Mouse (Mus musculus) E14TG2a.4 (cell line): ENCODE measurements at regions not wholly inside any gene's neighbourhood (a gene's known extent, or its start where the extent isn't known, plus 50 kb on each side); places are given as distances from the start of the nearest gene placed in this dataset.

Experiments
- CTCF ChIP-seq: conservative IDR thresholded peaks from 2 replicates; pipeline ENCODE4 v1.5.1; 2014; ENCODE audit warnings: low read length
- POU5F1 ChIP-seq: IDR thresholded peaks from 2 replicates; pipeline ENCODE4 v1.6.1; 2014; ENCODE audit warnings: low read length, borderline replicate concordance

DNA sequence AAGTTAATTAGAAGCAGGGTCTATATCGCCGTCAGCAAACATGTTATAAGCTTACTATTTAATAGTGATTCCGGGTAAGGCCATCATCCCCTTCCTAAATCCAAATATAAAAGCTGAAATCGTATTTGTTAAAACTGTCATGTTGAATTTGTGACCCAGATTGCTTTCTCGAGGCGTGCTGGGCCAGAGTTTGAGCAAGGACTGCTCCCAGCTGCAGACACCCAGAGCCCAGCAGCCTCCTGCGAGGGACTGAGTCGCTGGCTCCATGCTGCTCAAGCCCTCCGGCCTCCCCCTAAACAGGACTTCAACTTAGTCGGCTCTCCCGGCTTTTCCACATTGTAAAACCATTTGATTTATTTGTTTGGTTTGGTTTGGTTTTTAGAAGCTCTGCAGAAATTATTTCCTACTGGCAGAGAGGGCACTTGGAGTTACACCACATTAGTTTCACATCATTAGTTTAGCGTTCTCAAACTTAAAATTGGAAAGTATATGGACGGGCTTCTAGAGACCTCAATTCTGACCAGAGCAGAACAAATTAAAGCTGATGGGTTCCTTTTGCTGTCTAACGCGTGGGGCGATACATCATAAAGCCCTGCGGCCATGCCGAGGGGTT, 126.4 kb upstream of the Pitx1 start:
- TF ChIP-seq CTCF (no peak), POU5F1 (no peak)
